Mouse (Mus musculus) thymus, adult 2 months (tissue): ENCODE data around the gene Mvd. TPM values are rescaled to one million over a fixed set of nuclear protein-coding genes. Genes with fewer than 3 reads are reported as not detected.

Experiments used
- DNase-seq: peaks from one replicate; pipeline ENCODE4 v3.0.0; 2021
- H3K27ac ChIP-seq: fragments of 200-500 bp; 2 replicates; pipeline ENCODE4 v1.5.1; 2012; ENCODE audit warnings: low read length, control low read depth; ENCODE audit not compliant: control insufficient read depth, insufficient read depth
- H3K27me3 ChIP-seq: fragments of 200-500 bp; 2 replicates; pipeline ENCODE4 v1.6.1; 2012; ENCODE audit warnings: mild to moderate bottlenecking, low read length, moderate library complexity, mixed read lengths; ENCODE audit not compliant: control insufficient read depth, insufficient read depth
- H3K36me3 ChIP-seq: fragments of 200-500 bp; 2 replicates; pipeline ENCODE4 v1.6.1; 2012; ENCODE audit warnings: mild to moderate bottlenecking, low read length, moderate library complexity; ENCODE audit not compliant: control insufficient read depth, insufficient read depth
- H3K4me1 ChIP-seq: fragments of 200-500 bp; replicated peaks from 2 replicates; pipeline ENCODE4 v1.6.1; 2012; ENCODE audit warnings: low read length; ENCODE audit not compliant: control insufficient read depth, insufficient read depth
- H3K4me3 ChIP-seq: fragments of 200-500 bp; 2 replicates; pipeline ENCODE4 v1.5.1; 2012; ENCODE audit warnings: mild to moderate bottlenecking, low read length, control low read depth, moderate library complexity; ENCODE audit not compliant: control insufficient read depth, insufficient read depth
- CTCF ChIP-seq: fragments of 200-500 bp; IDR thresholded peaks from 2 replicates; pipeline ENCODE4 v1.5.1; 2012; ENCODE audit warnings: mild to moderate bottlenecking, control low read depth, low read length, moderate library complexity, borderline replicate concordance; ENCODE audit not compliant: control insufficient read depth, poor library complexity, insufficient read depth; ENCODE audit errors: extremely low read depth
- POLR2A ChIP-seq: fragments of 200-500 bp; IDR thresholded peaks from 2 replicates; pipeline ENCODE4 v1.6.1; 2012; ENCODE audit warnings: mild to moderate bottlenecking, low read length, control low read depth, moderate library complexity; ENCODE audit not compliant: control insufficient read depth, poor library complexity, insufficient read depth; ENCODE audit errors: extremely low read depth
- WGBS: fragments of 180-500 bp; shearing (Covaris S2); methylation state at CpG from one replicate; pipeline ENCODE4 v1.1.7; 2018; 5-methylcytosine and 5-hydroxymethylcytosine counted together
- polyA plus RNA-seq: library from polyadenylated mRNA; depleted of rRNA; stranded (reverse); fragments of >200 nt; gene quantifications from 2 replicates; pipeline ENCODE4 v1.2.3, GENCODE M21; 2012

Mvd gene
- polyA plus RNA-seq, 1 experiment: 25.0 TPM

DNA sequence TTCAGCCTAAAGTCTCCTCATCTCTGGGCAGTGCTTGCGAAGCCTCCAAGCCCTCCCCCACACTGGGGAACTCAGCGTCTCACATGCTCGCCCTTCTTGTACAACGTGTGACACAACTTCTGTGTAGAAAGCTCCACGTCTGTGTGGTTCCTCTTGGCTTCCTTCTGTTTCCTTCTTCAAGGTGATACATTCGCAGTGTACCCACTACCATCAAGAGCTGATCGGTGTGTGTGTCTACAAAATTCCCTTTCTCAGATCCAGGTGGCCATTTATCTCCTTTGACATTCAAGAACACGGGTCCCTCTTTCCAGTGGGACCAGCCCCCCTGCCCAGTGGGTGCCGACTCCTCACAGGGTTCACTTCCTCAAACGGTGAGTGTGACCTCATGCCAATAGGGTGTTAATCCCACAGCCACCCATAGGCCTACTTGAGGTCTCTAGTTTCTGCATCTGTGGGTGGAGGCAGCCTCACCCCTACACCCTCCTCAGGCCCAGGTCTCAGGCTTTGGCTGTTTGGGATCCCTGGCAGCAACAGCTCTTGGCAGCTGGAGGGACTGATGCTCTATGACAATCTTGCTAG is 13.1 kb downstream of the Mvd start:
- WGBS: 37% methylated on average over 10 of the region's 10 CpGs
- Histone ChIP-seq H3K27ac (0 out of 2 replicates have a peak overlapping the region, but pooled peaks have one; percentile 7), H3K4me1 (peaks cover 44% of the 10 kb centered on the region), H3K36me3 (peaks cover 17% of the 10 kb centered on the region), H3K4me3 (no peak overlapping the region), H3K27me3 (no peaks in the 10 kb centered on the region)
- TF ChIP-seq CTCF: no peak
- TF ChIP-seq POLR2A: no peak
- no peak for DNase-seq

DNA sequence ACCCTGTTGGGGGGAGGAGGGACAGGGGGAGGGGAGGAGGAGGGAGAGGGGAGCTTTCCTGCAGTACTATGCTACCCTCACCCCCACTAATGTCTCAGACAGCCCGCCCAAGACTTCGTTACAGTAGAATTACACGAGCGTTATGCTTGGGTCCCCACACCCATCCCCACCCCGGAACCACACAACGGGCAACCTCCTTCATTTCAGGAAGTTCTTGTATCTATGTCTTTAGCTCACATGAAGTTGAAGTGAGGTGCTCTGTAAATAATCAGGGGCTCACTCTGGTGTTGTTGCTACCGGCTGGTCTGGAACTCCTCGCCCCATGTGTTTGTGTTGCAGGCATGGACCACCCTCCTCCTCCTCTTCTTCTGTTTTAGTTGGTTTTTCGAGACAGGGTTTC is 15.1 kb downstream of the Mvd start:
- 45% methylated on average over 9 of the region's 9 CpGs for WGBS
- H3K4me3 ChIP-seq: no peak overlapping the region
- H3K4me1 ChIP-seq: peaks cover 35% of the 10 kb centered on the region
- no peaks in the 10 kb centered on the region for H3K27me3 ChIP-seq
- DNase-seq: no peak
- H3K36me3 ChIP-seq: peaks cover 21% of the 10 kb centered on the region
- no peak for TF ChIP-seq CTCF
- TF ChIP-seq POLR2A: no peak
- no peak overlapping the region for H3K27ac ChIP-seq

DNA sequence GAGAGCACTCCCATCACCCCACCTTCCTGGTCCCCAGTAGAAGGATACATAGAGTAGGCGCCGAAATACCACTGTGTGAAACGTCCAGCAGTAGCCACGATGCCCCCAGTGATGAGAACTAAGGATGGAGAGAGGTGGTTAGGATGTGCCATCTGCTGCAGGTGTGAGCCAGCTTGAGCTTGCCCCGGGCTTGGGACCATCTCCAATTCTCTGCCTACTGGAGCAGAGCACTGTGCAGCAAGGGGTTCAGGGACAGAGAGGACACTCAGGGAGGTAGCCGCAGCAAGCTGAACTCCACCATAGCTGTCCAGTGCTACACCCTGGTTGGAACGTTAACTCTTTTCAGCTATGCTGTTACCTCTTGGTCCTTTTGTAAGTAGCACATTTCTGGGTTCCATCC is 15.6 kb downstream of the Mvd start:
- Histone ChIP-seq H3K4me3 (no peak overlapping the region), H3K4me1 (peaks cover 31% of the 10 kb centered on the region), H3K27ac (no peak overlapping the region), H3K36me3 (peaks cover 21% of the 10 kb centered on the region), H3K27me3 (no peaks in the 10 kb centered on the region)
- no peak for DNase-seq
- TF ChIP-seq CTCF (no peak), POLR2A (no peak)
- WGBS: 89% methylated on average over 7 of the region's 7 CpGs

DNA sequence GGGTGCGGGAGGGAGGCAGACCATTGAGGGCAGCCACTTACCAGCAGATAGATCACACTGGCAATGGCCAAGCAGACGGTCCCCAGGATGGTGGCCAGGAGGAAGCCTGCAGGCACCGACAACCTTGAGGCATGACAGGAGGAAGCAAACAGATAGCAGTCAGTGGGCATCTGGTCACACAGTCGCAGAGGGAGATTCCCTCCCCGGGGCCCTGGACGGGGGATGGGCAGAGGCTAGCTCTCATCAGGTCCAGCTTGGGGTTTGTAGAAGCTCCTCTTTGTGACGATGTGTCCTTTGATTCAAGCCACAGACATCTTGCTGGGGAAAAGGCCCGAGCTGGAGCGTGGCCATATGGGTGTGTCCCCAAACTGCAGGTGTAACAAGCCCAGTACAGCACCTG is 17.1 kb downstream of the Mvd start:
- Histone ChIP-seq H3K4me1 (peaks cover 21% of the 10 kb centered on the region), H3K4me3 (no peak overlapping the region)
- 91% methylated on average over 9 of the region's 9 CpGs for WGBS

DNA sequence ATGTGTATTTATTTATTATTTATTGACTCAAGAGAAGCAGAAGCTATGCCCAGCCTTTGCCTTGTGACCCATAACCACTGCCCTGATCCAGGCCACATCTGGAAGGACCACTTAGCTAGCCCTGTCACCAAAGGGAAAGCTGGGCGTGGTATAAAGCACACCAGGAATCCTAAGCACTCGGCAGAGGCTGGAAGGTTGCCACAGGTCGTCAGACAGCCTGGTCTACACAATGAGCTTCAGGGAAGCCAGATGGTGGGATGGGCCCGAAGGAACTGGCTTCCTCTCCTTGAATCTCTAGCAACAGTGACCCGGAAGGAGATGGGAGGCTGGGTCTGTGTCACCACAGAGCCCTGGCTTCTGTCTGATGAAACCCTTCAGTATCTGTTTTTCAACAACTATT is 19.6 kb downstream of the Mvd start:
- H3K4me1 ChIP-seq: peaks cover 8% of the 10 kb centered on the region
- DNase-seq: no peak
- H3K36me3 ChIP-seq: peaks cover 21% of the 10 kb centered on the region
- H3K27ac ChIP-seq: no peak overlapping the region
- TF ChIP-seq POLR2A (no peak), CTCF (no peak)
- WGBS: 90% methylated on average over 5 of the region's 5 CpGs
- no peaks in the 10 kb centered on the region for H3K27me3 ChIP-seq
- no peak overlapping the region for H3K4me3 ChIP-seq

More for the DNA sequence above, 17.1 kb downstream of the Mvd start:
- H3K36me3 ChIP-seq: peaks cover 21% of the 10 kb centered on the region
- no peak for TF ChIP-seq POLR2A
- no peak for TF ChIP-seq CTCF
- no peak overlapping the region for H3K27ac ChIP-seq
- no peaks in the 10 kb centered on the region for H3K27me3 ChIP-seq
- DNase-seq: no peak

DNA sequence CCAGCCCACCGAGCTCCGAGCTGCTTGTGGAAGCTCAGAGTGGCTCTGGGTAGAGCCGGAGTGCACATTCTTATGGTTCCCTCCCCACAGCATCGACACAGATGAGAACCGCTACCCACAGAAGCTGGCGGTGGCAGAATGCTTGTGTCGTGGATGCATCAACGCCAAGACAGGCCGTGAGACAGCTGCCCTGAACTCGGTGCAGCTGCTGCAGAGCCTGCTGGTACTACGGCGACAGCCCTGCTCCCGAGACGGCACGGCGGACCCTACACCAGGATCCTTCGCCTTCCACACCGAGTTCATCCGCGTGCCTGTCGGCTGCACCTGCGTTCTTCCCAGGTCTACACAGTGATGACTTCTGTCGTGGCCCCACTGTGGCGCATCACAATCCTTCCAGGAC is 20.0 kb downstream of the Mvd start:
- H3K4me1 ChIP-seq: peaks cover 4% of the 10 kb centered on the region
- H3K36me3 ChIP-seq: peaks cover 21% of the 10 kb centered on the region
- no peak overlapping the region for H3K4me3 ChIP-seq
- 96% methylated on average over 24 of the region's 24 CpGs for WGBS
- TF ChIP-seq POLR2A (no peak), CTCF (no peak)
- H3K27ac ChIP-seq: no peak overlapping the region
- H3K27me3 ChIP-seq: no peaks in the 10 kb centered on the region
- no peak for DNase-seq
